Mouse (Mus musculus): ENCODE results near the gene Dock11.

The Dock11 gene

DNA sequence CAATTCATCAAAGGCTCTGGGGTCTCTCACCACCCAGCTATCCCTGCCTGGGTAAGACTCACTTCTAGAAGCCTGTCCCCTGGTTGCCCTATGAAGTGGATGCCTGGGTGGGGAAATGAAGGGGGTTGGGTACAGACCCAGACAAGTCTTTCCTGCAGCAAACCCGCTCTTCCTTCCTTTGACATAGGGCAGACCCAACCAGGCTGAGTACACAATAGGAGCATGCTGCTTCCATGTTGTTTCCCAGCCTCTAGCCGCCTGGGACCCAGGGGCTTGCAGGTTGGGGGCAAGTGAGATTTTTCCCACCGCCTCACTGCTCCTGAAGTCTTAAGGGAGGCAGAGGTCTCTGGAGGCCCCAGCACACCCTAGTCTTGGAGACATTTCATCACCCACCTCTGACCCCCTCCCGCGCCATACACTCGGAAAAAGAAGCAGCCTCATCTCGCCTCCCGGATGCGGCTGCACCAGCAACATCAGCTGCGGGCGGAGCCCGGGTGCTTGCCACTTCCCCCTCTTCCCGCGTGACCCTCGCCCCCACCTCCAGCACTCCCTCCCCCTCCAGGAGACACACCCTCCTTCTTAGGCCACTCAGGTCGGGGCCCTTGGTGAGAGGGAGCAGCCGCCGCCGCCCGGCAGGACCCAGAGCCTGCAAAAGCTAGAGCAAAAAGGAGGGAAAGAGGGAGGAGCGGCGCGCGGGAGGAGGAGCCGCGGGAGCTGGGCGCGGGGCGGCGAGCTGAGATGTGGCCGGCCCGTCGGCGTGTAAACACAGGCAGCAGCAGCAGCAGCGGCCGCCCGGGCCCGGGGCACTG lies at the start of gene Dock11:
Gene Dock11 (plus strand): TSS at position 746 of the 809 bp plus-strand sequence.
- peak; percentile 4 to 9 for DNase-seq (ENCODE audit: low spot score in 2 of 2)

DNA sequence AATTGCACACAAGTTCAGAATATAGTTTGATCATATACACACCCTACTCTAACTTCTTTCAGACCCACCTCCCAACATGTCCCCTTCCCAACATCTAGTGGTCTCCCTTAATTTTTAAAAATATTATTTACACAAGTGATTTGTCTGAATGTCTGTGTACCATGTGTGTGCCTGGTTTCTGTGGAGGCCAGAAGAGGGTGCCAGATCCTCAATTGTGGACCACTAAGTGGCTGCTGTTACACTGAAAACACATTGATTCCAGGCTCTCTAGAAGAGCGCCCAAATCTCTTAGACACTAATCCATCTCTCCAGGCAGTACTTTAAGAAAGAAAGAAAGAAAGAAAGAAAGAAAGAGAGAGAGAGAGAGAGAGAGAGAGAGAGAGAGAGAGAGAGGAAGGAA lies 8.9 kb upstream of the Dock11 start:
- DNase-seq (ENCODE audit: low spot score in 2 of 2) = no peak

DNA sequence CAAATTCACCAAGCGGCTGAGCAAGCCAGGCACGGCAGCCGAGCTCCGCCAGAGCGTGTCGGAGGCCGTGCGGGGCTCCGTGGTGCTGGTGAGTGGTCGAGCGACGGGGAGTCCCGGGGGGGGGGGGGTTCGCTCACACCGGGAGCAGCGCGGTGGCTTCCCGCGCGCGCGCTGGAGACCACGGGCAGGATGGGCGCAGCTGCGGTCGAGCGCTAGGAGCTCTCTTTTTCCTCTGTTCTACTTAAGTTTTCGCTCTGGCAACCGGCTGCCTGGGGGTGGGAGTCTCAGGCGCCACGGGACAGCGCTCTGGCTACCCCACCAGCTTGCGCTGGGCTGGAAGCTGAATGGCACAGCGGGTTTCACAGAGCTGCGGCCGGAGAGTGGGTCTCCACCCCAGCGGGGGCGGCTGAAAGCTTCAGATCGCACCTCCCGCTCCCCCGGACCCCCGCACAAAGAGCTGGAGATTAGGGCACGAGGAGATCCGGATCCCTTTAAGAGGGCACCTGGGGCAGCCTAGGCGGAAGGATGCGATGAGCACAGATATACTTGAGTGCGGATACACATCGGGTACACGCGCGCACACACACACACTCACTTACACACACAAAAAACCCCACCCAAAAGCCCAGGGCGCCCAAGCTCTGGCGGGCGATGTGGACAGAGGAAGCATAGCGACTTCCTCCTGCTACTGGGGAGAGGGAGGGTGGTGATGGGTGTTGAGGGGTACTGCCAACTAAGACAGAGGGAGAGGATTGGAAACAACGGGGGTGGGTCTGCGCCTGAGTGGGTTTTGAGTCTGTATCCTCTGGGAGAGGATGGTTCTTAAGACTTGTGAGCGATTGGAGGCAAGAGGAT lies 540 bp downstream of the Dock11 start:
- DNase-seq (ENCODE audit: low spot score in 2 of 2) = no peak

DNA sequence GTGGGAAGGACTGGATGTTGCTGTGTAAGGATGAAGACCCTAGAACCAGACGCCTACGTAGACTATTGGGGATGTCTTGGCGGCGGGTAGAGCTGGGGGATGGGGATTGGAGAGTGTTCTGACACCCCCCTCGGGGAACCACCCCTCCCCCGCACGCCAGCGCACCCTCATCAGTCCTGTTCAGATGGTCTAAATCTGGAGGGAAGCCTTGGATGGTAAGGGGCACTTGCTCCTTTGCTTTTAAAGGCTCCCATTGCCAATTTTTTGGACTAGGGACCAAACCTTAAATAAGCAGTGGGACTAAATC lies 1.1 kb downstream of the Dock11 start:
- no peak for DNase-seq (ENCODE audit: low spot score in 2 of 2)

DNA sequence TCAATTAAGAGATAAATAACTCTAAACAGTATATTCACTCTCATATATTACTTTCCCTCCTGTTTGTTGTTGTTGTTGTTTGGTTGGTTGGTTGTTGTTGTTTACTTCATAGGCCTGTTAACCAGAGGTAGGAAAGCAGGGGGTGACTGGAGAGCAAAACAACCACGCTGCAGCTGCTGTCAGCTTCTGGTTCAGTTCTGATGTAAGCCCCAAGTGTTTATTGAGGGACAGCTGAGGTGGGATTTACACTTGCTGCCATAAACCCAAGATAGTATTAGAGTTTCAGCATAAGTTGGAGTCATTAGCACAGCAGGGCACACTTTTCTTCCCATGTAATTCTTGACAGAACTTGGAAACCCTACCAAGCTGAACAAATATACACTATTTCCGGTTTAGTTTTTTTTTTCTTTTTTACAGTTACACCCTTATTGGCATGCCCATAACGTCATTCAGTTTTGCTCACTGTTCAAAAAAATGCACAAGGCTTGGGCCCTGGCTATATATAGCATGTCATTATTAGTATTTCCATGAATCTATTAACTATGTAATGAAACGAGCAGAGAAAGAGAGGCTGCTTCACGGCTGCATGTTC lies 3.0 kb downstream of the Dock11 start:
- no peak for DNase-seq (ENCODE audit: low spot score in 2 of 2)

DNA sequence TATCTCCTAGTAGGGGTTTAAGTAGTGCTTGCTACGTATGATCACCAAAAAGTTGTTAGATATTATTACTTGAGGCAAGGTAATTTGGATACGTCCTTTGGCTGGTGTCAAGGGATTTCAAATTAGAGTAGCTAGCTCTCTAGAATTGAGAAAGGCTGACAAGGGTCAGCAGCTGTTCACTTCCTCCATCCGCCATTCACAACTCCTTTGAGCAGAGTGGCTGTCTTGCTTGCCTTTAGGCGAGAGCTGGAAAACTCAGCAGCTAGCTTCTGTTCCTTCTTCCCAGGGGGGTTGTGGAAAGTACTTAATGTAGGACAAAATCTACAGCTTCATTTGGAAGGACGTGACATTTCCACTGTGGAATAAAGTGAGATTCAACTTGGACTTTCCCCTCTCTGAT lies 3.7 kb downstream of the Dock11 start:
- DNase-seq (ENCODE audit: low spot score in 2 of 2) = no peak

DNA sequence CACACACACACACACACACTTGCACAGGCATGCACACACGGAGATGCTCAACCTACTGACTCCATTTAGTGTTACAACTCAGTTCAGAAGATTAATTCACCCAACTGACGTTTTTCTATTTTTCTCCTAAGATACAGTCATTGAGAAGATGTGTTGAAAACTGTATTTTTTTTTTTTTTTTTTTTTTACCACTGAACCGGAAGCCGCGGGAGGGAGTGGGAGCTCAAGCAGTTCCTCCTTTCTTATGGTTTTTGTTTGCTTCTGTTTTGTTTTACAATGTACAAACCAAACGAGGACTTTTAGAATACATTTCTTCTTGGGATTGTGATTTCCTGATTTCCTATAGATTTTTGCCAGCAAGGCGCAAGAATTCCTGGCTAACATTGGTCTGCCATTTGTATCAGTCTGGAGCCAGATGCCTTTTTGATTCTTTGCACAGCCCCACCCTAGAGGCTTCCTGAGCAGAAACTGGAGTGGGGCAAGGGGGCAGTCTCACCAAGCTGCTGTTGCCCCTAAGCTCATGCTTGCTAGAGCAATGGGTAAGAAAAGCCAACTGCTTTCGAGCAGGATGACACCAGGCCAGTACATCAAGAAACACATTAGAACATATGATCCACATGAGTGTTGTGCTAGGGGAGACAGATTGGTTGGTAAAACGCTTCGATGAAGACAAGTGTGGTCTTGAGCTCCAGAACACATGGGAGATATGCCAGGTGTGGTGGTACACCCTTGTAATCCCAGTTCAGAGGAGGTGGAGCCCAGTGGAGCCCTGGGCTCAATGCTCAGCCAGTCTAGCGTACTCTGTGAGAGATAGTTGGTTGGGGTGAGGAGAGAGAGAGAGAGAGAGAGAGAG lies 9.2 kb downstream of the Dock11 start:
- DNase-seq (ENCODE audit: low spot score in 2 of 2) = no peak

DNA sequence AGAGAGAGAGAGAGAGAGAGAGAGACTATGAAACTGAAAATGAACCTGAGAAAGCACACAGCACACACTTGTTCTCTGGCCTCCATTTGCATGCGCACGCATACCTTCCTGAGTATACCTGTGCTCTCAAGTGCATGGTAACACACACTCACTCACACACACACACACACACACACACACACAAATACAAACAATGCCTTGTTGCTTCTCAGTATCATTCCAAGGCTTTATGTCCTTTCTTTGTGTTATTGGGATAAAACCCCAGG lies 9.8 kb downstream of the Dock11 start:
- no peak for DNase-seq (ENCODE audit: low spot score in 2 of 2)

DNA sequence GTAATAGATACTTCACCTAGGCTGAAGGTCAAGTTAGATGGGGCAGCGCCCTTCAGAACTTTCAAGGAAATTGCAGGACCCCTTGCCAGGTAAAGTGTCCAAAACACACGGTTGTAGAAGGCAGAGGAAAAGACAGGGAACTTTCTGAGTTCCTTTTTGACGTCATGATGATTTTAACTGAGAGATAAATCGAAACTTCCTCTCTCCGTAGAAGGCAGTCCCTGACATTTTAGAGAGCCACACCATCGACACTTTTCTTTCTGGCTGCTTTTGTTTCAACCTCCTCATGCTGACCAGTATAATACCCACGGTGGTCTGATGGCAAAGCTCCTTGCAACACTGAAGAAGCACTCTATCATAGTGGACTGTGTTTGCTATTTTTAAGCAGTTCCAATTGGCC lies 15.7 kb downstream of the Dock11 start:
- DNase-seq (ENCODE audit: low spot score in 2 of 2) = no peak

DNA sequence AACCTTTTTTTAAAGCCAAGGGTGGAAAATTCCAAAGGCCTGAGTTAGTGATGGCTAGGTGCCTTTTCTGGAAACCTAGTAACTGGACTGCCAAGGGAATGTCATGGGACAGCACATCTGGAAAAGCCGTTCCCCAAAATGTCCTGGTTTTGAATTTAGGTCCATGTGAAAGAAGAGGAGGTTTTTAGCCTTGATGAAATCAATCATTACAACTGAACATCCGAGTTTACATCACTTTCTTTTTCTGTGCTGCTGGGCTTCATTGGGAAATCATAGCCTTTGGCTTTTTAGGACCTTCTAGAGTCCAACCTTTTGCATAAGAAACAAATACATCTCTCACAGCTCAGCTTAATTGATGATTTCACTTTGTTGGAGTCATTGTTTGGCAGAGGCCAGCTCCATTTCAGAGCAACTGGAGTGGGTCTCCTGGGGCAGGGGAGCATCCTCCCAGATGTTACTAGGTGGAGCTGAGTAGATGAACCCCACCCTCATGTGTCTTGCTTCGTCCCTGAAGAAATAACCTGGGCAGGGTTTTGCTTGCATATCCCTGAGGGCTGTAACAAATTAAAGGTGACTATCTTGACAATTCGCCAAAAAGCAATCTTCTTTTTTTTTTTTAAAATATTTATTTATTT lies 18.2 kb downstream of the Dock11 start:
- DNase-seq (ENCODE audit: low spot score in 2 of 2) = no peak

DNA sequence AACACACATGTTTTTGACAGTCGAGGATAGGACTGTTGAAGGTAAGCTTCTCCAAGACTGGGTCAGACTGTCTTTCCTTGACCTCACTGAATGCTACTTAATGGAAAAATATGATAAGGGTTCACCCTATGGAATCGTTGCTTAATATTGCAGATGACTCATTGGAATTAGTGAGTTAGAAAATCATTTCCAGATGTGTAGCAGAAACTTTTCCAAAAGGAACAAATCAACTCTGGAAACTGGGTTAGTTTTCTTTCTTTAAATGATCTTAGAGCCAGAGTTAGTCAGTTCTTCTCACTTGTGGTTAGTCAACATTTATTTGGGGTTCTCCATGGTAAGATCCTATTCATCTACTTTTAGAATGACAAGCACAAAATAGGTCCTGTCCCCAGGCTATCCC lies 30.9 kb downstream of the Dock11 start:
- DNase-seq (ENCODE audit: low spot score in 2 of 2) = no peak

DNA sequence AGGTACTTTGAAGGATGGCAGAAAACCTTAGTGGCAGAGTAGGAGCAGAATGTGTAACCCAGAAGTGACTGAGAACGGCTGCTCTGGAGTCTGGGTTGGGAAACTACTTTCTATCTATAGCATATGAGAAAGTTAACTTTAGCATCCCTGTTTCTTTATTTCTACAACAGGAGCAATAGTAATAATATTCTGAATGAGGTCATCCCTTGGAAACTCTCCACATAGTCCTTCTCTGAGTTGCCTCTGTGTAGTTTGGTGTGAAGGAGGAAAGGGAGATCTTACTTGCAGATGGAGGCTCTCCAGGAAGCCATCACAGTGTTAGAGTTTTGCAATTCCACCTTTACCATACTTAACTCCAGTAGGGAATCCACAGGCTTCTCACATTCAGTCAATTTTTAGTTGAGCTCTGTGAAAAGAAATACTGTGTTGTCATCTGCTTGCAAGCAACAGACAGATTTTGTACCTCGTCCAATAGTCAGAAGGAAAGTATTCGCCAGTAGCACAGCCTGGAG lies 31.5 kb downstream of the Dock11 start:
- DNase-seq (ENCODE audit: low spot score in 2 of 2) = no peak

DNA sequence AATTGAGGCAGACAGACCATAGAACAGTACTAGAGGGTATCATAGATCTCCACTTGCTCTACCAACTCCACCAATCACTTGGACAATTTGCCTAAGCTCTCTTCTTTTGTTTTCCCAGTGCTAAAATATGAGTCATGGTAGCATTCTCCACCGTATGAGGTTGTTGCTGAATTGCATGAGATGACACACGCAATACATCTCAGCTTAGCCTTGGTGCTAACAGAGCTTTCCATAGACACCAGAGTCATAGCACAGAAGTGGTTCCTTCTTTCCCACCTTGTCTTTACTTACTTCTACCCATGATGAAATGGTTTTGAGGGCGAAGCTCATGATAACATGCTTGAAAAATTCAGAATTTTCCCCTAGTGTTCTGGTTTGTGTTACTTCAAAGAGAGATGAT lies 33.3 kb downstream of the Dock11 start:
- no peak for DNase-seq (ENCODE audit: low spot score in 2 of 2)

DNA sequence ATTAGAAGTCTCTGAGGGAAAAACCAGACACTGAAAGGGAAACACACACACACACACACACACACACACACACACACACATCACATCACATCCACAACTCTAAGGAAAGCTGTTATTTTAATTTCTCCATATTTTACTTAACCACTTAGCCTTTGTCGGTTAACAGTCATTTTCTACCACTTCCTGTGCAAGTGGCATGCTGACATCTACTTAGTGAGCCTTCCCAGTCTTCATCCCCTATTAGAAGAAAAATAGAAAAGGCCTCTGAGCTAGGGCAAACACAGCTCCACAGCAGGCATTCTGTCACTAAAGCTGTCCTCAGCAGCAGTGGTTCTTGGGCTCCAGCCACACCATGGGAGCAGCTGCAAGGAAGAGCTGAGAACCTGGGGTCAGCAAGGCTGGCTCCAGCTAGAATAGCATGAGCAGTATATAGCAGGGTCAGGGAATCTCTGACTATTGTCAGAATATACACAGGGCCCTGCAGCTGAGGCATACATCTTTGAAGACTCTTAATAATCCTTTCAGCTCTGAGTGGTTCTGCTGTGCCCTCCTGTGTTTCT lies 36.2 kb downstream of the Dock11 start:
- DNase-seq (ENCODE audit: low spot score in 2 of 2) = no peak

DNA sequence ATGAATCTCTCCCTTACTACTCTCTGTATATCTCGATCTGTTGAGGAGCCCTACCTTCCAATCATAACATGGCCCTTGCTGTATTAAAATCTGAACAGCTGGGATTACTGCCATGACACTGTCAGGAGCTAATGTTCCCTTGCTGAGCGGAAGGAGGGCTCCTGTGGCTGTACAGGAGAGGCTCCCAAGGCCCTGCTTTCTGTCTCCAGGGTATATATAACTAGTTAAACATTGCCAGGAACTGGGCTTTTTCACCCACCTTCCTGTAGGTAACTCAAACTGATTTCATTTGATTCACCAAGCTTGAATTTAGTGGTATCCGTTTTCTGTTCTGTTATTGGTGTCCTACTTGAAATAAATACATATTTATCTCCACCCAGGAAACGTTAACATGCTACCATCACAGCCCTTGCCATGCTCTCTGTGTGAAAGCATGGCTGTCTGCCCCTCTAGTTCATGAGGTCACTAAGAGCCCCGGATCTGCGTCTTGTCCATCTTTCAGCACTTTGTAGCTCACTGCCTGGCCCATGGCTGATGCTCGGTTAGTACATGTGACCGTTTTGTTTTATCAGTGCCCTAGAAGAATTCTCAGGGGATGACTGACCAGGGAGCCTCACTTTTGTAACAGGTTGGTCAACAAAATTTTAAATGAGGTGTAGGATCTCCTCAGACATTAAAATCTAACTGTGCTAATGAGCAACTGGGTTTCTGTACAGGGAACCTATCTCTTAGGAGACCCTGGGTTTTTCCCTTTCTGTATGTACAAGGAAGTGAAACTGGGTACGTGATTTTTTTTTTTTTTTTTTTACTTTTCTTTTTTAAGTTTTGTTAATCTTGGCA lies 41.7 kb downstream of the Dock11 start:
- no peak for DNase-seq (ENCODE audit: low spot score in 2 of 2)

DNA sequence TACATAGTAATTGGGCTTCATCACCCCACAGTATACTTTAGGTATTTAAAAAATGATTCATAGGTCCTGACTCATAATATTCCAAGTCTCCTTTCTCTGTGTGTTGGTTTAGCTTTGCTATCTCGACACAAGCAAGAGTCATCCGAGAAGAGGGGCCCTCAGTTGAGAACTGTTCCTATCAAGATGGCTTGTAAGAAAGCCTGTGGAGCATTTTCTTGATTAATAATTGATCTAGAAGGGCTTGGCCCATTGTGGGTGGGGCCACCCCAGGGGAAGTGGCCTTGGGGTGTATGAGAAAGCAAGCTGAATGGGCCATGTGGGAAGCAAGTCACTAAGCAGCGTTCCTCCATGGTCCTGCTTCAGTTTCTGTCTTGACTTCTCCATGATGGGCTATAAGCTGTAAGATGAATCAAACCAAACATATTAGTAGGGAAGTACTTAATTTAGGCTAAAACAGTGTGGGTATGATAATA lies 42.3 kb downstream of the Dock11 start:
- DNase-seq (ENCODE audit: low spot score in 2 of 2) = no peak

DNA sequence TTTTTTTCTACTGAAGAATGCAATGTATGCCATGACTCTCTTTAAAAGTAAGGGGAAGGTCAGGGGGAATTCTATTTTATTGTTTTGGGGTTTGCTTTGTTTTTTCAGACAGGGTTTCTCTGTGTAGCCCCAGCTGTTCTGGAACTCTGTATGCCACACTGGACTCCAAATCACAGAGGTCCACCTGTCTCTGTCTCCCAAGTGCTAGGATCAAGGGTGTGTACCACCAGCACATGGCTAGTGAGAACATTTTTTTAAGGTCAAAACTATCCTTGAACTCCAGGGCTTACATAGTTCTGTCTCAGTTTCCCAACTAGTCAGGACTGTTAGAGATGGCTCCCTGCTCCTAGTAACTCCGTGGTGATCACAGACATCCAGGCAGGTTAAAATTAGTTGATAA lies 43.3 kb downstream of the Dock11 start:
- DNase-seq (ENCODE audit: low spot score in 2 of 2) = no peak

DNA sequence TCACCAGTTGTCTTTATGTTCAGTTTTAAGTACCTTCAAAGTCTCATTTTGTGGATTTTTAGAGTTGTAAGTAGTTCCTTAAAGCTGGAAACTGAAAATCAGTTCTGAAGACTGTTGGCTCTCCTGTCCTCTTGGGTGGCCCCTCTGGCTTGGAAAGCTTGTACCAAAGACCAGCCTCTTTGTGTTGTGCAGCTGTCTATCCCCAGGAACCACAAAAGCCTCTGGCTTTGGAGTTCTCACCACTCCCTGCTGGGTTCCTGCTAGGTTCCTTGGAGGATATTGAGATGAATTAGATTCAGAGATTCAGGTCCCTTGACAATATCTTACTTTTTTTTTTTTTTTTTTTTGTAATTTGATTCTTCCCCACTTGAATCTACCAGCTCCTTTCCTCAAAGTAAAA lies 44.3 kb downstream of the Dock11 start:
- DNase-seq (ENCODE audit: low spot score in 2 of 2) = no peak

DNA sequence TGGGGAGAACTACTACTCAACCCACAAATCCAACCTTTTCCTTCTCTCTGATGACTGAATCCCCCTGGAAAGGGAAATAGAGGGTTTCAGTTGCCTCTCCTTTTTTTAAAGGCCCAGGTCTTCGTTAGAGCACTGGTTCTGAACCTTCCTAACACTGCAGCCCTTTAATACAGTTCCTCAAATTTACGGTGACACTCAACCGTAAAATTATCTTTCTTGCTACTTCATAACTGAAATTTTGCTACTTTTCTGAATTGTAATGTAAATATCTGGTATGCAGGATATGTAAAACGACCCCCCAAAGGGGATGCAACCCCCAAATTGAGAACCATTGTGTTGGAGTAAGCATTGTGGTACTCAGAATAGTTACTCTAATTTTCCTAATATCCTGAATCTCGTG lies 49.5 kb downstream of the Dock11 start:
- no peak for DNase-seq (ENCODE audit: low spot score in 2 of 2)

DNA sequence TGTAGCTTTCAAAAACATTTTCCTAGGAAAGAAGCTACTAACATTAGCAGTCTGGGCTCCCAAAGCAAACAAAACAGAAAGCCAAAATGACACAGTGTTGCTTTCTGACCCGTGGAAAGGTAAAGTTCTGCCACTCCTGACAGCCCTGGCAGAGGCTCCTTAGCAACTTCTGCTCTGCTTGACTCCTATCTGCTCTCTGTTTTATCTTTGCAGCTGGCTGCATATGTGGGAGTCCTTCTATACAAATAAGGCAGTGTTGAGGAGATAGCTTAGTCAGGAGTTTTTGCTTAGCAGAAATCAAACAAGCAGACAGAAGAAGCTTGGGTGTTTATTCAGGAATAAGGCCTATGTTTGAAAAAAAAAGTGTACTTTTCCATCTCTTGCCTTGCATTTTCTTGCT lies 57.8 kb downstream of the Dock11 start:
- DNase-seq (ENCODE audit: low spot score in 2 of 2) = no peak
